Mouse (Mus musculus) spleen, adult 2 months (tissue): ENCODE results near the gene Isca2. TPM values are rescaled to one million over a fixed set of nuclear protein-coding genes. Genes with fewer than 3 reads are reported as not detected.

Source experiments
- DNase-seq, 2 experiments: peaks; one replicate each; pipeline versions ENCODE4 v3.0.0 to v3.0.0-alpha.2; 2012 to 2021; ENCODE audit warnings: low spot score in 2 of 2, low read depth in 1 of 2
- H3K27ac ChIP-seq: fragments of 200-500 bp; 2 replicates; pipeline ENCODE4 v1.5.1; 2012; ENCODE audit warnings: low read length, inconsistent platforms; ENCODE audit not compliant: insufficient read depth
- H3K27me3 ChIP-seq: fragments of 200-500 bp; 2 replicates; pipeline ENCODE4 v1.6.1; 2012; ENCODE audit warnings: mild to moderate bottlenecking, moderate library complexity, low read length, inconsistent platforms; ENCODE audit not compliant: control insufficient read depth, insufficient read depth
- H3K36me3 ChIP-seq: fragments of 200-500 bp; 2 replicates; pipeline ENCODE4 v1.6.1; 2012; ENCODE audit warnings: mild to moderate bottlenecking, low read length, inconsistent platforms; ENCODE audit not compliant: control insufficient read depth, insufficient read depth
- H3K4me1 ChIP-seq: fragments of 200-500 bp; 2 replicates; pipeline ENCODE4 v1.6.1; 2011; ENCODE audit warnings: inconsistent platforms; ENCODE audit not compliant: control insufficient read depth, insufficient read depth, insufficient read length
- H3K4me3 ChIP-seq: fragments of 200-500 bp; 2 replicates; pipeline ENCODE4 v1.5.1; 2011; ENCODE audit warnings: mild to moderate bottlenecking, inconsistent platforms; ENCODE audit not compliant: insufficient read depth, insufficient read length; ENCODE audit errors: extremely low read depth
- CTCF ChIP-seq: fragments of 200-500 bp; IDR thresholded peaks from 2 replicates; pipeline ENCODE4 v1.5.1; 2011; ENCODE audit warnings: mild to moderate bottlenecking, inconsistent platforms; ENCODE audit not compliant: insufficient read depth, insufficient read length, insufficient replicate concordance; ENCODE audit errors: extremely low read depth
- POLR2A ChIP-seq: fragments of 200-500 bp; IDR thresholded peaks from 2 replicates; pipeline ENCODE4 v1.6.1; 2011; ENCODE audit warnings: low read depth, low read length, inconsistent platforms
- WGBS: fragments of 180-500 bp; shearing (Covaris S2); methylation state at CpG from one replicate; pipeline ENCODE4 v1.1.7; 2018; 5-methylcytosine and 5-hydroxymethylcytosine counted together
- polyA plus RNA-seq: library from polyadenylated mRNA; depleted of rRNA; stranded (reverse); fragments of >200 nt; gene quantifications from 2 replicates; pipeline ENCODE4 v1.2.3, GENCODE M21; 2012; rRNA removed

Gene Isca2
- polyA plus RNA-seq, 1 experiment = 28.8 TPM

DNA sequence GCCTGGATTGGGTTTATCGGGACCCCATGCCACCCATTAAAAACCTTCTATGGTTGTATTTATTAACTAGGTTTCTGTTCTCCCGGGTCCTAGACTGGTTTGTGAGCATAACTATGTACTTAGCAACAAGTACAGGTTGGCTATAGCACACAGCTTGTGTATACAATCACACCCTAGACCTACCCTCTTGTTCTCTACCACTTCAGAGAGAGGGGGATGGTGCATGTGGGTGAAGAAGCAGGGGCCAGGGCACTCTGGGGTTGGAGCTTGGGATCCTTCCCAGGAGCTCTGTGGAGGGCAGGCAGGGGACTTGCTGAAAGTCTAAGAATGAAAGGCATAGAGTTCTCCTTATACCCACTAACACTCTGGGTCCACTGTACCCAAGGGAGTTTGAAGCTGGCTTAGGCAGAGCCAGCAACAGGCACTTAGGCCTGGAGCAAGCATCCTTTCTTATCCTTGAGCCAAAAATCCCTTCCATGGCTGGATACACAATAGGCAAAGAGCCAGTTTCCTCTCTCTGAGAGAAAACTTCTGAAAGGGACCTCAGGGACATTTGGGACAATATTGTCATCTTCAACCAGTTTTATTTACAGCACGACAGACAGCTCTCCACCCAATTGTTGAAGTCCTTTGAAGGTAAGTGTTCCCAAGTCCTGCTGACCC lies 41.7 kb downstream of the Isca2 start:
- H3K27me3 ChIP-seq = no peaks in the 10 kb centered on the region
- 90% methylated on average over 3 of the region's 3 CpGs for WGBS
- no peak overlapping the region for H3K27ac ChIP-seq
- H3K36me3 ChIP-seq = no peaks in the 10 kb centered on the region
- no peak for DNase-seq
- H3K4me1 ChIP-seq = no peaks in the 10 kb centered on the region
- TF ChIP-seq CTCF = no peak
- no peak for TF ChIP-seq POLR2A
- H3K4me3 ChIP-seq = no peak overlapping the region

DNA sequence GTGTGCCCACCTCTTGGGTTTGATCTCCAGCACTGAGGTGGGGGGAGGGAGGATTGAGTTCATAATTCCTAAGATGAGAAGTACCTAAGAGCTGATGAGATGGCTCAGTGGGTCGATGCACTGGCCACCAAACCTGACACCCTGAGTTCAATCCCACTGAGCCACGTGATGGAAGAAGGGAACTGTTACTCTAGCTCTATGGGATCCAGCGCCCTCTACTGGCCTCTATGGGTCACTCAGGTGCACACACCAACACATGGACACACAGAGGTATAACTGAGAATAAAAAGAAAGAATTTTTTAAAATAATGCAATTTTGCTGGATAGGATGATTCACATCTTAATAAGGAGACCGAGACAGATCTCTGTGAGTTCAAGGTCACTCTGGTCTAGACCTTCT lies 45.4 kb downstream of the Isca2 start:
- TF ChIP-seq POLR2A (no peak), CTCF (no peak)
- no peak overlapping the region for H3K27ac ChIP-seq

DNA sequence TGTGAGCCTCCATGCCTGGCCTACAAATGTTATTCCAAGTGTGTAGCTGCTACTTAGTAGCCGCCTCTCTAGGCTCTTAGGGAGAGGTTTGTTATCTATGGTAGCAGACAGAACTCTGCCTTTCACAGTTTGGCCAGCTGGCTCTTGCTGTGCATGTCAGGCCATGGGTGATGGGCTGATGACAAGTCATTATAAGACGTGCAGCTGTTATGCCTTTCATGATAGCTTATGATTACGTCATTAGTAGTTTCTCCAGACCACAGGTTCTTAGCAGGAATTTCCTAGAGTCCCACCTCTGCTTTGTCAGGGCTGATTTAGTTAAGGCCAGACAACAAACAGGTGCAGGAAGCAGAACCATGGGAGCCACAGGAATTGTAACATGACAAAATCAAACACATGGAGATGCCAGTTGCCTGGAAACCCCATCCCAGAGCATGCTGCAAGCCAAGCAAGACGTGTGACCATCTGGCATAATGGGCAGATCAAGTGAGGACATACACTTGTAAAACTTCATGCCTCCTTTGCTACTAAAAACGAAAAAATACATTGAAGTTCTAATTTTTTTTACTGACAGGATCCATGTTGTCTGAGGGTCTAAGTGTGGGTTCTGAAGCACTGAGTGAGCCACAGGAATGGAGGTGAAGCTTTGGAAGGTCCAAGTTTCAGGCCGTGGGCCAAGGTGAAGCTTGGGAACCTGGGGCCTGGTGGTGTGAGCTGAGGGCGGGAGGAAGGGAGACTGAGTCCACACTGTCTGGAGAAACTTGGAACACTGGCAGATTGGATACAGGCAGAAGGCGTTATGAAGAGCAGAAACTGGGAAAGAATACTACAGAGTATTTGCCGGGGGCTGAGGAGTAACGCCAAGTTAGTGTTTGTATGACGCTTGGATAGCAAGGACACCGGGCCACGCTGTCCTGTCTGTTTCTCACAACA lies 46.5 kb downstream of the Isca2 start:
- 89% methylated on average over 13 of the region's 13 CpGs for WGBS
- TF ChIP-seq POLR2A (no peak), CTCF (no peak)
- Histone ChIP-seq H3K4me1 (no peaks in the 10 kb centered on the region), H3K4me3 (no peak overlapping the region), H3K27ac (no peak overlapping the region), H3K27me3 (no peaks in the 10 kb centered on the region), H3K36me3 (no peaks in the 10 kb centered on the region)
- no peak for DNase-seq

More for the DNA sequence above, 45.4 kb downstream of the Isca2 start:
- Histone ChIP-seq H3K27me3 (no peaks in the 10 kb centered on the region), H3K4me1 (no peaks in the 10 kb centered on the region), H3K4me3 (no peak overlapping the region), H3K36me3 (no peaks in the 10 kb centered on the region)
- DNase-seq = no peak
- WGBS = 68% methylated on average over 4 of the region's 4 CpGs

DNA sequence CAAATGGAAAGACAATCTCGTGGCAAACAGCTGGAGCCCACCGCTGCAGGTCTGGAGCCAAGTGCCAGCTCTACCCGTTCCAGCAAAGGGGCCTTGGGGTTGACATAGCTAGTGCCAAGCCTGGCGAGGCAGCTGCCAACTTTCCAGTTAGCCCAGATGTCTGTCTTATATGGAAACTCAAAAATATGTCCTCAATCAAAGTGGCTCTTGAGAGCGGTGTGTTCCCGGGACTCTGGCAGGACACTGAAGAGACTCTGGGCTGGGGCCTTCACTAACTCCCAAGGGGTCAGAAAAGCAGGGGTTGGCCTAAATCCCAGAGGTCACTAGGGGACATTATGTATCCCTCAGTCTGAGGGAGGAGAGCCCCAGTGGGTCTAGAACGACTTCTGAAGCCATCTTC lies 50.5 kb downstream of the Isca2 start:
- 84% methylated on average over 7 of the region's 7 CpGs for WGBS
- H3K4me1 ChIP-seq = no peaks in the 10 kb centered on the region
- H3K27ac ChIP-seq = no peak overlapping the region
- no peaks in the 10 kb centered on the region for H3K36me3 ChIP-seq
- no peak overlapping the region for H3K4me3 ChIP-seq
- no peaks in the 10 kb centered on the region for H3K27me3 ChIP-seq
- no peak for TF ChIP-seq CTCF
- TF ChIP-seq POLR2A = no peak
- DNase-seq = no peak

DNA sequence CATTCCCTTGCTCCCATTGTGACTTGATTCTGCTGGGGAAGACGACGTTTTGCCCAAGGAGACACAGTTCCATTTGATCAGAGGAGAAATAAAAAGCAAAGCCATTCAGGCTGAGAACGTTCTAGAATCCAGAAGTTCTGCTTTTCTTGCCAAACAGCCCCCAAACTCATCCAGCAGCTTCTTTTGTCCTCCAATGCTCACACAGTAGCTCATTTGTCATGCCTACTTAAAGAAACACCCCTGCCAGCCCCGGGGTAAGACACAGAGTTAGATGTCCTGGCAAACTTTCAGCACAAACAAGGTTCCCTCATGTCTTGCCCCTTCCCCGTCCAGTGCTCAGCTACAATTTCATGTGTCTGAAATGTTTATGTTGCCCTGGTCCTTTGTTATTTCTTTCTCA lies 51.2 kb downstream of the Isca2 start:
- Histone ChIP-seq H3K36me3 (no peaks in the 10 kb centered on the region), H3K4me3 (no peak overlapping the region), H3K27me3 (no peaks in the 10 kb centered on the region), H3K4me1 (no peaks in the 10 kb centered on the region), H3K27ac (no peak overlapping the region)
- DNase-seq = no peak
- WGBS = 69% methylated on average over 5 of the region's 5 CpGs
- TF ChIP-seq CTCF = no peak
- no peak for TF ChIP-seq POLR2A

Other genes starting within 250 kb of the Isca2 start
- not detected in 2 replicates for gene Vsx2, start 203.5 kb upstream of the Isca2 start, polyA plus RNA-seq
- 16.6 and 17.0 TPM in 2 replicates for gene Abcd4, start 155.8 kb upstream of the Isca2 start, polyA plus RNA-seq
- gene Vrtn, start 132.2 kb upstream of the Isca2 start, polyA plus RNA-seq = not detected in 2 replicates
- gene Syndig1l, start 74.4 kb upstream of the Isca2 start, polyA plus RNA-seq = 0.32 and 0.48 TPM in 2 replicates
- gene Npc2, start 99 bp upstream of the Isca2 start, polyA plus RNA-seq = 140 and 155 TPM in 2 replicates
- 20.1 and 25.4 TPM in 2 replicates for gene Ltbp2, start 103.3 kb downstream of the Isca2 start, polyA plus RNA-seq
- gene Fcf1, start 197.6 kb downstream of the Isca2 start, polyA plus RNA-seq = 20.9 and 22.7 TPM in 2 replicates
- gene Arel1, start 197.6 kb downstream of the Isca2 start, polyA plus RNA-seq = 24.6 and 28.4 TPM in 2 replicates
- 14.2 and 15.5 TPM in 2 replicates for gene Ylpm1, start 223.1 kb downstream of the Isca2 start, polyA plus RNA-seq